Mouse (Mus musculus) left cerebral cortex, adult 8-10 months (tissue): ENCODE measurements around the gene Wdr19. TPM values are rescaled to one million over a fixed set of nuclear protein-coding genes. Genes with fewer than 3 reads are reported as not detected.
"Not testable (repeated sequence)": the region's sequence is repeated elsewhere in the genome, so short reads cannot be mapped to it uniquely, and the experiment has no call there.

Source experiments
- DNase-seq, 2 experiments: peaks; one replicate each; pipeline ENCODE4 v3.0.0; 2022; ENCODE audit warnings: low spot score in 2 of 2
- total RNA-seq, 4 experiments: library from RNA; stranded (reverse); gene quantifications; 2 replicates each; pipeline ENCODE4 v1.2.4; 2022

Gene Wdr19
- total RNA-seq, 4 experiments from 2014 or later, result 20.5 to 23.6 (median 22.8) TPM

DNA sequence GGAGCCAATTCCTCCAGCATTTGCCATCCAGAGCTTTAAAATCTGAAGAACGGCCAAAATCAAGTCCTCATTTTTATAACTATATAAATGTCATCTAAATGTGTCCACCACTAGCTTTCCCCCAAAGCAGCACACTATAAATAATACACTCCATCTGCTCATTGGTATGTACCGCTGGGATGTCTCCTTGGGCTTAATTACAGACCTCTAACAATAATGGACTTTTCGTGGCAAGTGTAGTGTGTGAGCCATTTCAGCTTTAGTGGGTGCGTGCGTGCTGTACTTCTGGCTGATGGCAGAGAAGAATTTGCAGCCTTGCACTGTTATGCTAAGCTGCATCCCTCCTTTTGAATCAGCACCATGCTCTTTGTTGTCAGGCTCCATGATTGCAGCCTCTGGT, 7.9 kb upstream of the Wdr19 start:
- DNase-seq, result peak in 1 of 2 experiments; percentile 27

- DNase-seq, result peak in 1 of 2 experiments; percentile 62
These were observed 5.1 kb upstream of the Wdr19 start for GRCm38 (mm10) chr5:65194441-65194840.

DNA sequence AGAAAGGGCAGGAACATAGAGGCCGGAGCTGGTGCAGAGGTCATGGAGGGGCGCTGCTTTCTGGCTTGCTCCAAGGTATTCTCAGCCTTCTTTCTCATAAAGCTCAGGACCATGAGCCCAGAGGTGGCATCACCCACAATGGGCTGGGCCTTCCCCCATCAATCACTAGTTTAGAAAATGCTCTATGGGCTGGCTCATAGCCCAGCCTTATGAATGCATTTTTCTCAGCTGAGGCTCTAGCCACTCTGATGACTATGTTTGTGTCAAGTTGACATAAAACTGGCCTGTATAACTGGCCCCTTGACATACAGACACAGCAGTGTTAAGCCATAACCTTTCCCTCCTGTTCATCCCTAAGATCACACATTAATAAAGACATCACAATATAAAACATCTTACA, 5.2 kb downstream of the Wdr19 start:
- no peak for DNase-seq

GRCm38 (mm10) chr5:65213321-65213720, 13.8 kb downstream of the Wdr19 start:
- DNase-seq, result no peak

DNA sequence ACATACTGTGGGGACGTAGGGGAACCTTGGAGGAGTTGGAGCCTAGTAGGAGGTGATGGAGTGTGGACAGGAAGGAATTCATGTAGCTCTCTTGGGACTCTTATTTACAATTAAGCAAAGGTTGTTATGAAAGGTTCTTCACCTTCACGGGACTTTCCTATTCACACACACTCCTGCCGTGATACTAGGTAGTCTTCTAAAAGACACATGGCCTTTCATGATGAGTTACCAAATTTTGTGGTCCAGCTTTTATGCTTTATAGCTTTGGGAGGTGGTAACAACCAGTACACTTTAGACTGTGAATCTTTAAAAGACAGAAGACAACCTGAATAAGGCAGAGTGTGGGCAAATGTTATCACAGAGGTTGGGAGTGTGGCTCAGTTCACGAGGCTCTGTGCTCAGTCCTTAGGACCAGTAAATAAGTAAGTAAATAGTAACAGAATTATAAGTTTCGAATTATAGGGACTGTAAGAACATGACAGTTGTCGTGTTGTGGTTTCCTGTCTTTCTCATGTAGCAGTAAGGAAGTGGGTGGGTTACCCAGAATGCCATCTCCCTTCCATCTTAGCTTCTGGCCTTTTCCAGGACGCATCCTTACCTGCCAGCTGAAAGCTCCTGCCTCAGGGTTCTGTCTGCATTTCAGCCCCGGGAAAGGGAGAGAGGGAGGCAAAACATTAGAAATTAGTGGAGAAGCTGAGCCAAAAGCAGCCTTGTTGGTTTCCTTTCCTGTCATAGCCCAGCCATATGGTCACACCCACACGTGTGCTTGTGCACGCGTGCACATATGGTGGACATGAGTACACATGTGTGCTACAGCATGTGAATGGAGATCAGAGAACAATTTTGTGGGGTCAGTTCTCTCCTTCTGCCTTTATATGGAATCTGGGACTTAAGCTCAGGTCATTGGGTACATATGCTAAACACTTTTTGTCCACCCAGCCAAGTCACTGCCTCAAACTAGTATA, 18.1 kb downstream of the Wdr19 start:
- DNase-seq, result no peak

- no peak for DNase-seq
These were observed 21.5 kb downstream of the Wdr19 start for GRCm38 (mm10) chr5:65221037-65221436.

DNA sequence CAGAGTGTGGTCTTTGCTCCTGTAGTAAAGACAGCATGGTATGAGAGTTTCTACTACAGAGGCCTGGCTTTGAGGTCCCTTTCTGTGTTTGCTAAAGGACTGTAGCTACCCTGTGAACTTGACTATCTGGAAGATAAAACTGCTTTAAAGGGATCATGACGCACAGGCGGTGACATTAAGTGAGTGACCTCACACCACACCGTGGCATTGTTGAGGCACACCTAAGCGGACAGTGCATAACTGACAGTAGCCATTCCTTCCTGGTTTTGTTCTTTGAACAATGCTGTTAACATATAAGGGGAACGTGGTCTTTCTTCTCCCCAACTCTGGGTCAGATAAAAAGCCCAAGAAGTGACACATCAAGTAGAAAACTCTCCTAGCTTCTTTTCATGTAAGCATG, 24.6 kb downstream of the Wdr19 start:
- DNase-seq, result no peak

DNA sequence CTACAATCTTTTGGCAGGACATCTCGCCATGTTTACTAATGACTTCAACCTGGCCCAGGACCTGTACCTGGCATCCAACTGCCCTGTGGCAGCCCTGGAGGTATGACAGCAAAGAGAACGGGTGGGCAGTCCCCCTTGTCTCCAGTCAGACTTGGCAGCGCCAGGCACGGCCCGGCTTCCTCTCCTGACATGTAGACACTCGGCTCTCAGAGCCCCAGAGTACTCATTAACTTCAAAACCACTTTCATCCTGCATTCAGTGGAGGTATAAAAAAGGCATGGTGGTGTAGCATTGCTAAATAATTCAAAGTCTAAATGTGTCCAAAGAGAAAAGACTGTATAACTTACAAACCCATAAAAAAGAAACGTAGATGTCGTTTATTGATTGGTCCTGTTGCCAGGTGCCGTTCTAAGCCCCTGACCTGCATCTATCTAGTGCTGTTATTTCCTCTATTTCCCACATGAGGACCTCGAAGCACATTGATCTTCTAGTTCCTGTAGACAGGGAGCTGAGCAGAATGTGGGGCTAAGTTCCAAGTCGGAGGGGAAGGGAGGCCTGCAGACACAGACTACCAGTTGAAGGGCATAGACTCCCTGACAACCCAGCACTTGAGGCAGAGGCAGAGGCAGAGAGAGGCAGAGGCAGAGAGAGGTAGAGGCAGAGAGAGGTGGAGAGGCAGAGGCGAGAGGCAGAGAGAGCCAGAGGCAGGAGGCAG, 31.9 kb downstream of the Wdr19 start:
- DNase-seq, result no peak

GRCm38 (mm10) chr5:65242740-65243139, 43.2 kb downstream of the Wdr19 start:
- DNase-seq, result no peak

- DNase-seq, result no peak
These were observed 47.8 kb downstream of the Wdr19 start for GRCm38 (mm10) chr5:65247296-65247695.

- DNase-seq, result no peak
These were observed 50.8 kb downstream of the Wdr19 start for GRCm38 (mm10) chr5:65250185-65250855.

- no peak for DNase-seq
These were observed 58.5 kb downstream of the Wdr19 start for GRCm38 (mm10) chr5:65257910-65258505.

DNA sequence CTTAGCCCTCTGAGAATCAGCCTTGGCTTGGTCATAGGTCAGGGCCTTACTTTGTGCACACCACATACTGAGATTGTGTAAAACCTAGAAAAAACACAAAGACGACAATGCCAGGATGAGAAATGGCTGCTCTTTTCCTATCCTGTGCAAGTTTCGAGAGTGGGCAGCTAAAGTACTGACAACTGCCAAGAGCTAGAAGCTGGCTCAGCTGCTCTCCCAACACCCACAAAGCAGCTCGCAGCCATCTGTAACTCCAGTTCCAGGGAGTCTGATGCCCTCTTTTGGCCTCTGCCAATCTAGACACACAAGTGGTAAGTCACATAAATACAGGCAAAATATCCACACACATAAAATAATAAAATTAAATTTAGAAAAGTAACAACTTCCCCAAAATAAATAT, 74.5 kb downstream of the Wdr19 start:
- DNase-seq, result peak in 1 of 2 experiments; percentile 30

- DNase-seq, result no peak
These were observed 79.7 kb downstream of the Wdr19 start for GRCm38 (mm10) chr5:65279133-65279651.

DNA sequence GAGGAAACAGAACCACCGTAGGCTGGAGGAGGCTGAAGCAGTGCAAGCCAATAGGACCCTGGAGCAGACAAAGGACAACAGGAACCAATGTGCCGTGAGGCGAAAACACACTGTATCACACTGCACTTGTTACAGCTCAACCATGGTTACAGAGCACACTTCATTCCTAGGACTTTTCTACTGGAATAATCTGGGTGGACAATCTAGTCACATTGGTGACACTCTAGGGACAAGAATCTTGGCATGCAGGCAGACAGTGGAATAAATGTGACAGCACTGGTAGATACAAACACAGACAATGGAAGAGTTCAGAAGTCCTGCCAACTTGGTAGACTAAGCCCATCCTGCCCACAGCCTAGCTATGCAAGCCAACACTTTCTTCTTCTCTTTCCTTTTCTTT, 81.7 kb downstream of the Wdr19 start:
- DNase-seq, result no peak

DNA sequence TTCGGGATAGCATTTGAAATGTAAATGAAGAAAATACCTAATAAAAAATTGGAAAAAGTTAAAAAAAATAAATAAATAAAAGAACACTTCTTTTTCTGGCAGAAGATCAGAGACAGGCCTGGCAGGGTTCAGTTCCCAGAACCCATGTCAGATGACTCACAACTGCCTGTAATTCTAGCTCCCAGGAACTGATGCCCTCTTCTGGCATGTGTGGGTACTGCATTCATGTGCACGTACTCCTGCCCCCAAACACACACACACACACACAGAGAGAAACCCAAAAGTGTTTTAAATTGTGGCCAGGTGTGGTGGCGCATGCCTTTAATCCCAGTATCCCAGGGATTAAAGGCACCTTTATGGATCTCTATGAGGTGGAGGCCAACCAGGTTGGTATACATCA, 84.7 kb downstream of the Wdr19 start:
- no peak for DNase-seq

DNA sequence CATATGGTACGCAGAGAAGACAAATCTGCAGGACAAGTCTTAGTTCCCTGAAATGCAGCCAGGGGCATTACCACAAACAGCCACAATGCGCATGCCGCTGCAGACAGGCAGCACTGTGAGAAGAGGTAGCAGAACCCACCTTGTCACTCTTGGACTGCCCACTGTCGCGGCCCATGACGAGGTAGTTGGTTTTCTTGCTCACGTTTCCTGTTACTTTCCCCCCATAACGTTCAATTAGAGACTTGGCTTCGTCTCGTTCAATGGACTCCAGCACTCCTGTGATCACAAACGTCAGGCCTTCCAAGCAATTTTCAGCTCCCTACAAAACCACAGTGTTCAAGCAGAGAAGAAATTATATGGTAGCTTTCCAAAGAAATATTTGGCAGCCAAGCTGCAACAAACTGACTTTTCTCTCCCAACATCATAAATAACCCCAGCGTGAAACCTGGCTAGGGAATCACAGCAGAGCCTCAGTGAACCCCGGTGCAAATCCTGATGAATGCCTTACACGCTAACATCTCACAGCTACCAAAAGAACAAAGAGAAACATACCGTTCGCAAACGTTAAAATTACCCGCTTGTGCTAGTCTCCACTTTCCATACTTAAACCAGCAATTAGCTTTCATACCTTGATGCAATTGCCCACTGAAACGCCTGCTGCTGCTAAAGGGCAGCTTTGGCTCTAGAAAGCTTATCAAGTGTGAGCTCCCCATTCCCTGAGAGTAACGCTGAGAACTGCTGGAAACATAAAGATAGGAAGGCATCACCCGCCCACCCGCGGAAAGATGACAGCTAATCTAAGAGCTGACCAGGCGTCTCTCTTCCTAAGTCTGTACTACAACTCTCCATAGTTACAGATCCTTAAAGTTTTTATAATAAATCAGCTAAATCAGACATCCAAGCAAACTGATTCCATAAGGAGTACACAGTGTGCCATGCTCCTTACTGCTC, 88.5 kb downstream of the Wdr19 start:
- DNase-seq, result no peak

DNA sequence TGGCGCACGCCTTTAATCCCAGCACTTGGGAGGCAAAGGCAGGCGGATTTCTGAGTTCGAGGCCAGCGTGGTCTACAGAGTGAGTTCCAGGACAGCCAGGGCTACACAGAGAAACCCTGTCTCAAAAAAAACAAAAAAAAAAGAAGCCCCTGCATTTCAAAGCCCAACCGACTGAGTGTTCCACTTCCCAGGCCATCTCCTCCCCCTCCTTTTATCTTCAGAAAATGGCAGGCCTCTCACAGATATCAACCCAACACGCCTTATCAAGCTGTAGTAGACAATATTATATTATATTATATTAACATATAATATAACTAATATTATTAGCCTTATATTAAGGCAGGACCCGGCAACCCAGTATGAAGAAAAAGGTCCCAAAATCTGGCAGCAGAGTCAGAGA, 89.5 kb downstream of the Wdr19 start:
- DNase-seq, result not testable (repeated sequence)

GRCm38 (mm10) chr5:65293627-65294026, 94.1 kb downstream of the Wdr19 start:
- DNase-seq, result no peak

DNA sequence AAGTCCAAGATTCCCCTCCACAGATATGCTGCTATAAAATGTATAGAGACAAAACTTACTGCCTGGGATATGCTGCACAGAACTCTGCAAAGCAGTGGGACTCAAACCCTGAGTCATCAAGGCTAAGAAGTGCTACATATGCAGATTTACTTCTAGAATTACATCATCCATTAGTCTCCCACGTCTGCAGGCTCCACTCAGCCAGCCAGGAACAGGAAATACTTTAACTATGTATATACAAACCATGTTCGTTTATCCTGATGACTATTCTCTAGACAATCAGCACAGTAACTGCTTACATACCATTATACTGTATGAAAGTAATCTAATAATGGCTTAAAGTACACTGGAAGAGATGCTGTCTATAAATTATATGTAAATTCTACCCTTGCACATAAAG, 94.8 kb downstream of the Wdr19 start:
- no peak for DNase-seq
